10 mouse cellular contexts compared by ENCODE assay signal in the genomic region with DNA sequence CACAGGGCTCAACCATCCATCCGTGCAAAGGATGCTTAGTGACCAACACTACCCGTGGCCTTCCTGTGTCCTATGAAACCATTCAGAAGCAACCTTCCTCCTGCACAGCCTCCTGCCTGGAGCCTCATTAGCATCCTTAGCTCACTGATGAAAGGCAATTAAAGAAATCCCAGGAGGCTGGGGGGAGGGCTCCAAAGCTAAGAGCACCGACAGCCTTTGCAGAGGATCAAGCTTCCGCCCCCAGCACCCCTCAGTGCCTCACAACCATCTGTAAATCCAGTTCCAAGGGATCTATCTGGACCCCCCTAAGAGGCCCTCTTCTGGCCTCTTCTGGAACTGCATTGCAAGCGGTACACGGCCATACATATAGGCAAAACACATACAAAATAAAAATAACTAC. TPM values are rescaled to one million over a fixed set of nuclear protein-coding genes. Genes with fewer than 3 reads are reported as not detected.
DNase-seq lines count a peak whose midpoint lies in the region; ATAC-seq lines count a peak whose summit lies in the region.
"Had no signal": no experiment of that assay in that cellular context is flagged by ENCODE, and none has a peak within 500 bp of the region (broad histone marks: within the 10 kb centered on the region; RNA-seq: fewer than 3 reads in every experiment).

No protein-coding gene starts in this region.

- no peaks in the 10 kb centered on the region for H3K27me3 ChIP-seq in limb, embryonic 11.5 days (ENCODE audit: control insufficient read depth, insufficient read depth, low read length)
- H3K27me3 ChIP-seq: lung, embryonic 15.5 days had no signal

- H3K36me3 ChIP-seq in limb, embryonic 11.5 days (ENCODE audit: control insufficient read depth, insufficient read depth, low read length), result no peaks in the 10 kb centered on the region
- H3K36me3 ChIP-seq: lung, embryonic 15.5 days had no signal

- H3K9me3 ChIP-seq in limb, embryonic 11.5 days (ENCODE audit: control insufficient read depth, low read length), result no peaks in the 10 kb centered on the region
- H3K9me3 ChIP-seq: lung, embryonic 15.5 days had no signal

- DNase-seq in CD4-positive, CD25-positive, alpha-beta regulatory T cell, adult 2 months (ENCODE audit: low read depth, low spot score), result peak; percentile 22
- peak; percentile 44 for DNase-seq in thymus, postnatal 4 days
- no peak for DNase-seq in thymus, adult 18-20 months
- DNase-seq in limb, embryonic 11.5 days (ENCODE audit: low spot score), result peak; percentile 43
- DNase-seq in spleen, postnatal 10 days (ENCODE audit: low spot score in 2 of 2), result no peak
- DNase-seq in thymus, postnatal 36 days, result no peak
- DNase-seq in layer of hippocampus, adult 9-10 months (ENCODE audit: low spot score), result no peak
- DNase-seq: kidney, postnatal 36 days had no signal

- H3K4me3 ChIP-seq in limb, embryonic 11.5 days (ENCODE audit: low read depth, low read length), result no peak overlapping the region
- H3K4me3 ChIP-seq: lung, embryonic 15.5 days had no signal

- ATAC-seq in CD4-positive, CD25-positive, alpha-beta regulatory T cell, adult 4 months, result no peak
- no peak for ATAC-seq in limb, embryonic 11.5 days (ENCODE audit: insufficient number of reproducible peaks, low FRiP score, low TSS enrichment, low read depth)

- 49% methylated on average over 6 of the region's 6 CpGs for WGBS in limb, embryonic 11.5 days

- no peak overlapping the region for H3K4me2 ChIP-seq in limb, embryonic 11.5 days (ENCODE audit: low read depth, severe bottlenecking)
- H3K4me2 ChIP-seq: lung, embryonic 15.5 days had no signal

- H3K9ac ChIP-seq in limb, embryonic 11.5 days (ENCODE audit: low read length), result no peak overlapping the region
- H3K9ac ChIP-seq: lung, embryonic 15.5 days had no signal

- H3K27ac ChIP-seq in limb, embryonic 11.5 days (replicated peaks; ENCODE audit: low read depth, low read length), result no peak overlapping the region
- H3K27ac ChIP-seq: lung, embryonic 15.5 days had no signal

- 0 out of 2 replicates have a peak, but pooled peaks cover 2% of the 10 kb centered on the region for H3K4me1 ChIP-seq in limb, embryonic 11.5 days (ENCODE audit: control insufficient read depth, insufficient read depth, low read length)
- H3K4me1 ChIP-seq: lung, embryonic 15.5 days had no signal

RNA-seq across cellular contexts. Expression of gene Sgms2, which starts 19.4 kb away (rescaled TPM):
- polyA plus RNA-seq in CD4-positive, CD25-positive, alpha-beta regulatory T cell, adult 4 months (2017; shearing (Covaris generic)), result not detected
- 1.5 and 3.0 TPM in 2 replicates for polyA plus RNA-seq in limb, embryonic 11.5 days (2014; fragmentation: Nextera tagmentation; extraction: Ambion mirVana)

Comparison
In these comparisons a context has a peak if more than half of its experiments do, and no peak if none do; other contexts are left out.
1. DNase-seq: peak in CD4-positive, CD25-positive, alpha-beta regulatory T cell, adult 2 months (single experiment), thymus, postnatal 4 days (single experiment) and limb, embryonic 11.5 days (single experiment); none in thymus, adult 18-20 months (0 of 2), spleen, postnatal 10 days (0 of 2), thymus, postnatal 36 days (0 of 2) and layer of hippocampus, adult 9-10 months (single experiment).